Mouse (Mus musculus): ENCODE results near the gene Nav2.

- no peak for TF ChIP-seq POLR2A (IDR thresholded peaks at IDR 0.05; ENCODE audit: insufficient read depth, low read length)
- TF ChIP-seq CTCF (IDR thresholded peaks at IDR 0.05; ENCODE audit: low read depth, low read length), result no peak
- no peak for TF ChIP-seq EP300 (IDR thresholded peaks at IDR 0.05; ENCODE audit: insufficient read depth, low read depth, low read length)
Measured at GRCm38 (mm10) chr7:49336725-49337124, 428.2 kb downstream of the Nav2 start.

Measured in ES-Bruce4 (cell line).